Mouse (Mus musculus) ovary, adult 2 months (tissue): ENCODE measurements around the gene Msx3. TPM values are rescaled to one million over a fixed set of nuclear protein-coding genes. Genes with fewer than 3 reads are reported as not detected.

ENCODE experiments used
- polyA plus RNA-seq: library from polyadenylated mRNA; depleted of rRNA; stranded (reverse); fragments of >200 nt; gene quantifications from 2 replicates; pipeline ENCODE4 v1.2.3, GENCODE M21; 2012; rRNA removed

The Msx3 gene
- 1.1 and 1.6 TPM in 2 replicates for polyA plus RNA-seq

DNA sequence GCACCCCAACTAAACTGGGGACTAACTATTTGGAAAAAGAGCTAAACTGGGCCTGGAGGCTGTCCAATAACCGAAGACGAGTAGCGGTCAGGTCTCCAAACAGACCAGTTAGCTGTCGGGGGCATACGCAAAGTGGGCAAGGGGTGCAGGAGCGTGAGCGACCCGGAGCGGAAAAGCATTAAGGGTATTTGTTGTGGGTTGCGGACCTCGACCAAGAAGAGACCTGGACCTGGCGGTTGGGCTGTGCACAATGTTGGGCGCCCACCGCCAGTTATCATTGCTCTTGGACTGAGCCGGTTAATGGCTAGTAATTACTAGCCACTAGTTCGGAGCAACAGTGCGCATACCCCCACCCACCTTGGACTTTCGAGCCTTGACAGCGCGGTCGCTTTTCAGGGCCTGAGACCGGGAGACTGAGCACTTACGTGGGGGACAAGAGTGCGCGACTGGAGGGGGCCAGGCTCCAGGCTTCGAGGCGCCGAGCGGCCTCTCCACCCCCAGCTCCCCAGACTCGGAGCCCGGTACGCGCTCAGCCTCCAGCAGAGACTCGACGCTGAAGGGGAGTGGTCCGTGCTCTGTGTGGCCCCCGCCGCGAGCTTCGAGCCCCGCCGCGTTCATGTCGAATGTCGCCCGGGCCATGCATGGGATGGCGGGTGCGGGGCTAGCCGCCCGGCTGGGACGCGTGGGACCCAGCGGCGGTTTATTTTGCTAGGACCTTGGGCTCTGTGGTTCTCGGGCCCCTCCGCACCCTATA, at the start of gene Msx3:
Gene Msx3 (minus strand): TSS at position 729 of the 754 bp plus-strand sequence.

GRCm38 (mm10) chr7:140092924-140093528, 44.1 kb upstream of the Msx3 start, which contains the start of gene Prap1:
Prap1 (plus strand) TSS chr7:140093395.

DNA sequence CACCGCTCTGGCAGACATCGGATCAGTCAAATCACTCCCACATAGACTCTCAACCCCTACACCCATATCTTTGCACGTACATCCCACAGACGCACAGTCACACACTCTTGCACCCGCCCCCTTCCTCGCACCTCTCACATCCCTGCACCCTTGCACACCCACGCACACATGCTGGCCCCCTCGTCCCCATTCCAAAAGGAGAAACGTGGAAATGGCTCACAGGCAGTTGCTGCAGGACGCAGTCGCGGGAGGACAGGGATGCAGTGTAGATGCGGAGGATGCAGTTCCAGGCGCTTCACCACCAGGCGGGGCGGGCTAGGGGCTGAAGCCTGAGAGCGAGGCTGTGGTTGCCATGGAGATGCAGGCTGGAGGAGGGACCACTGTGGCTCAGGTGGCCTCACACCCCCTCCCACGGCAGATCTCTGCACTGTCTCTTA, 33.4 kb upstream of the Msx3 start, which contains the start of gene Caly:
Gene Caly (minus strand): TSS at position 307 of the 437 bp plus-strand sequence.

GRCm38 (mm10) chr7:140036281-140037170, 12.4 kb downstream of the Msx3 start, which contains the start of the genes Zfp511 and Tubgcp2:
Zfp511 (plus strand) TSS chr7:140036391.
Tubgcp2 (minus strand) TSS chr7:140036669.

Other genes with a start within 250 kb of the Msx3 start
- 1.2 and 1.9 TPM in 2 replicates for gene Adgra1, start 214.9 kb downstream of the Msx3 start, polyA plus RNA-seq
- 4.9 and 5.7 TPM in 2 replicates for gene Kndc1, start 154.4 kb downstream of the Msx3 start, polyA plus RNA-seq
- gene Utf1, start 105.3 kb downstream of the Msx3 start, polyA plus RNA-seq: 1.3 and 1.9 TPM in 2 replicates
- gene 6430531B16Rik, start 70.3 kb downstream of the Msx3 start, polyA plus RNA-seq: 5.4 and 5.9 TPM in 2 replicates
- 64.5 and 90.2 TPM in 2 replicates for gene Adam8, start 56.5 kb downstream of the Msx3 start, polyA plus RNA-seq
- gene Zfp511, start 12.7 kb downstream of the Msx3 start, polyA plus RNA-seq: 66.3 and 117 TPM in 2 replicates
- gene Tubgcp2, start 12.4 kb downstream of the Msx3 start, polyA plus RNA-seq: 36.3 and 43.5 TPM in 2 replicates
- 41.3 and 47.0 TPM in 2 replicates for gene Caly, start 33.5 kb upstream of the Msx3 start, polyA plus RNA-seq
- 26.7 and 333 TPM in 2 replicates for gene Prap1, start 44.3 kb upstream of the Msx3 start, polyA plus RNA-seq
- gene Fuom, start 53.4 kb upstream of the Msx3 start, polyA plus RNA-seq: 71.6 and 73.8 TPM in 2 replicates
- gene Paox, start 66.7 kb upstream of the Msx3 start, polyA plus RNA-seq: 14.5 and 23.8 TPM in 2 replicates
- 113 and 126 TPM in 2 replicates for gene Echs1, start 67.4 kb upstream of the Msx3 start, polyA plus RNA-seq
- gene Mtg1, start 88.5 kb upstream of the Msx3 start, polyA plus RNA-seq: 24.4 and 25.1 TPM in 2 replicates
- 2.7 and 2.9 TPM in 2 replicates for gene Sprn, start 105.8 kb upstream of the Msx3 start, polyA plus RNA-seq
- not detected in 2 replicates for gene Olfr522, start 115.7 kb upstream of the Msx3 start, polyA plus RNA-seq
- gene Olfr523, start 124.1 kb upstream of the Msx3 start, polyA plus RNA-seq: not detected in 2 replicates
- gene Olfr524, start 156.9 kb upstream of the Msx3 start, polyA plus RNA-seq: not detected in 2 replicates
- 0.94 and 1.0 TPM in 2 replicates for gene Cd163l1, start 169.2 kb upstream of the Msx3 start, polyA plus RNA-seq
- 0.06 TPM in 1 of 2 replicates, not detected in the other for gene 5830411N06Rik, start 198.2 kb upstream of the Msx3 start, polyA plus RNA-seq